Mouse (Mus musculus) intestine, embryonic 16.5 days (tissue): Measurements from ENCODE around the gene Ccnt1. TPM values are rescaled to one million over a fixed set of nuclear protein-coding genes. Genes with fewer than 3 reads are reported as not detected.

Source experiments
- ATAC-seq: fragments of 200-750 bp; cut with Nextera tagmentation; 2 replicates; pipeline ENCODE4 v1.8.0; 2017; ENCODE audit warnings: moderate TSS enrichment, moderate library complexity
- H3K27ac ChIP-seq: fragments of 300-500 bp; sonication (generic); 2 replicates; pipeline ENCODE4 v1.5.1; 2014; ENCODE audit warnings: mild to moderate bottlenecking, low read length
- H3K27me3 ChIP-seq: fragments of 300-500 bp; sonication (generic); replicated peaks from 2 replicates; pipeline ENCODE4 v1.6.1; 2014; ENCODE audit warnings: low read length, control low read depth, mixed read lengths; ENCODE audit not compliant: control insufficient read depth, insufficient read depth
- H3K36me3 ChIP-seq: fragments of 300-500 bp; sonication (generic); 2 replicates; pipeline ENCODE4 v1.6.1; 2014; ENCODE audit warnings: low read length, control low read depth; ENCODE audit not compliant: control insufficient read depth, insufficient read depth
- H3K4me1 ChIP-seq: fragments of 300-500 bp; sonication (generic); 2 replicates; pipeline ENCODE4 v1.6.1; 2014; ENCODE audit warnings: low read length, control low read depth, mixed read lengths; ENCODE audit not compliant: control insufficient read depth, insufficient read depth
- H3K4me2 ChIP-seq: fragments of 300-500 bp; sonication (generic); 2 replicates; pipeline ENCODE4 v1.6.1; 2014; ENCODE audit warnings: low read depth, low read length, control low read depth
- H3K4me3 ChIP-seq: fragments of 300-500 bp; sonication (generic); 2 replicates; pipeline ENCODE4 v1.5.1; 2014; ENCODE audit warnings: mild to moderate bottlenecking, low read length
- H3K9ac ChIP-seq: fragments of 300-500 bp; sonication (generic); 2 replicates; pipeline ENCODE4 v1.6.1; 2014; ENCODE audit warnings: low read depth, low read length
- H3K9me3 ChIP-seq: fragments of 300-500 bp; sonication (generic); 2 replicates; pipeline ENCODE4 v1.6.1; 2016; ENCODE audit warnings: low read length, control low read depth; ENCODE audit not compliant: control insufficient read depth
- WGBS: fragments of 180-500 bp; shearing (Covaris S2); extraction: QIAGEN DNeasy Blood & Tissue Kit; methylation state at CpG from one replicate; pipeline ENCODE4 v1.1.7; 2014; 5-methylcytosine and 5-hydroxymethylcytosine counted together
- polyA plus RNA-seq: library from polyadenylated mRNA; unstranded; fragments of >200 nt; fragmentation: Nextera tagmentation; extraction: Ambion mirVana; gene quantifications from 2 replicates; pipeline ENCODE4 v1.2.1, GENCODE M21; 2015

The Ccnt1 gene
- 41.2 and 43.7 TPM in 2 replicates for polyA plus RNA-seq

DNA sequence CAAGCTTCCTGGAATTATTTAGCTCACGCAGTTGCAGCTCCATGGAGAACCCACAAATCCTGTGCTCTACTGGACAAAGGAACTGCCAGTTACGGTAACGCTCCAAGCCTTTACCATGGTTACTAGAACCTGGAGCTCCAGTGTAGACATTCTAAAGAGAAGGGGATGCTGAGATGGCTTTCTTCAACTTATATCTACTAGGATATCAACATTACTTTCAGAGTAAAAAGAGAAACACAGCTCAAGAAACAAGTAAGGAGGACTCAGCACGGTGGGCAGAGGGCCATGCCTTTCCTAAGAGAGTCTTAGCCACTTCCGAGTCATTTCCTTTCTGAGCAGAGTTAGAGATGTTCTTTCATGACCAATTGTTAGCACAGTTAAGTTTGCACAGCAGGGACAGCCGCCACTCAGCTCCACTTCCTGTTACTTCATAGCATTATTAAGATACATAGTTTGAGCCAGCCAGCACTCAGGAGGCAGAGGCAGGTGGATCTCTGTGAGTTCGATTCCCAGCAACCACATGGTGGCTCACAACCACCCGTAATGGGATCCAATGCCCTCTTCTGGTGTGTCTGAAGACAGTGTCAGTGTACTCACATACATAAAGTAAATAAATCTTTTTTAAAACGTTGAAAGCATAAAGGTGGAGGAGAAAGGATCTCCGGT, at the start of gene Ccnt1, which contains the start of gene 4930415O20Rik:
Ccnt1 (minus strand) TSS at position 51 of the 666 bp plus-strand sequence.
4930415O20Rik (plus strand) TSS at position 132 of the 666 bp plus-strand sequence.
- Histone ChIP-seq H3K27me3 (no peaks in the 10 kb centered on the region), H3K4me1 (peaks cover 9% of the 10 kb centered on the region), H3K4me3 (no peak within 1 kb of the TSS), H3K27ac (no peak within 1 kb of the TSS), H3K4me2 (no peak within 1 kb of the TSS), H3K9me3 (no peaks in the 10 kb centered on the region), H3K9ac (no peak within 1 kb of the TSS), H3K36me3 (no peaks in the 10 kb centered on the region)
- ATAC-seq, result no peak
- 80% methylated on average over 10 of the region's 10 CpGs for WGBS

DNA sequence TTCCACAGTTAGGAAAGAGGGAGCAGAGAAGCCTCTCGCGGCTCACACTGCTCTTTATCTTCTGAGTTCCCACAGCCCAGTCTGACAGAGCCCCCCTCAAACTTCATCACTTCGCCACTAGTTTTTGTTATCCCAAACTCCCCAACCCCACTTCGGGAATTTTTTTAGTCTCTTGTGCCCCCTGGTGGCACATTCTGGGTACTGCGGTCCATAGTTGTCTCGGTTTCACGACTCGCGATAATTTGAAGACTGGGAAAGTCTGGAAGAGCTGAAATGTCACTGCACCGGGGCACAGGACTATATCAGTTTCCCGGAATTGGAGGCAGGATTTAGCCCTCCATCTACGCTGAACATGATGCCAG, 46.4 kb upstream of the Ccnt1 start:
- no peaks in the 10 kb centered on the region for H3K36me3 ChIP-seq
- H3K4me1 ChIP-seq, result peaks cover 7% of the 10 kb centered on the region
- no peak overlapping the region; the same call in 1 of the 2 replicates for H3K27ac ChIP-seq
- H3K9me3 ChIP-seq, result no peaks in the 10 kb centered on the region
- peak overlapping the region; percentile 43 for H3K4me2 ChIP-seq
- 1% methylated on average over 12 of the region's 12 CpGs for WGBS
- H3K27me3 ChIP-seq, result no peaks in the 10 kb centered on the region
- peak overlapping the region; percentile 63; the same call in 1 of the 2 replicates for H3K9ac ChIP-seq
- ATAC-seq, result peak; percentile 21
- H3K4me3 ChIP-seq, result peak overlapping the region; percentile 21

DNA sequence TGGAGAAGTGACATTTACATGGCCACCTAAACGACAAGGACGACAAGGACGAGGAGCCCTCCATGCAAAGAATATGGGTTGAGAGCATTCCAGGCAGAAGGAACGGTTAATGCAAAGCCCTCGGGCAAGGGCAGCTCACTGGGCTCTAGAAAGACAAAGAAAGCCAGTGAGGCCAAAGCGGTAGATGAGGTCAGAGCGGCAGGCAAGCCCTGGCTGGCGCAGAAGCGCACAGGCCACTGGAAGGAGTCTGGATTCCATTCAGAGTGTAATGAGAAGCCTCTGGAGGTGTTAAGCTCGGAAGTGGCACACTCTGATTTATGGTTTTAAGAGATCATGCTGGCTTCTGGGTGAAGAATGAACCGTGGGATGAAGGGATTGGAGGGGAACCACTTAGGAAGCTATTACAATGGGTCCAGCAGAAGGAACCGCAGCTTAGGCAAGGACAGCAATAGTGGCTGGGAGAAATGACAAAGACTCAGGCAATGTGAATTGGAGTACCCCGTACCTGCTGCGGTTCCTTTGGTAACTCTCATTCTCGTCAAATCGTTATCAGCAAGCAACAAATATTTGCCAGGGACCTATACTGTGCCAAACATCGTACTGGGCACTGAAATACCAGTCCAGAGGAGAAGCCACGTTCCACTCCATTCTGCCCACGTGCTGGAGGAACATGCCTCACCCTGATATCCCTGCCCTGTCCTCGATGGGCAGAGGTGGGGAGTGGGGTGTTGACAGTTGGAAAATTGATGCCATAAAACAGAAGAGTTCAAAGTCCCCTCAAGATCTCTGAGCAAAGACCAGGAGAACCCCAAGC, 45.8 kb upstream of the Ccnt1 start:
- Histone ChIP-seq H3K4me3 (peak overlapping the region; percentile 36), H3K9ac (peak overlapping the region; percentile 63), H3K9me3 (no peaks in the 10 kb centered on the region), H3K27ac (peak overlapping the region; percentile 85), H3K4me2 (peak overlapping the region; percentile 43), H3K4me1 (peaks cover 7% of the 10 kb centered on the region), H3K36me3 (no peaks in the 10 kb centered on the region), H3K27me3 (no peaks in the 10 kb centered on the region)
- ATAC-seq, result peak; percentile 88
- WGBS, result 34% methylated on average over 20 of the region's 20 CpGs

- Histone ChIP-seq H3K9me3 (no peaks in the 10 kb centered on the region), H3K9ac (no peak overlapping the region), H3K27ac (peak overlapping the region; percentile 50; the same call in 1 of the 2 replicates), H3K36me3 (no peaks in the 10 kb centered on the region), H3K4me1 (peaks cover 7% of the 10 kb centered on the region), H3K4me2 (peak overlapping the region; percentile 32; the same call in 1 of the 2 replicates), H3K27me3 (no peaks in the 10 kb centered on the region), H3K4me3 (peak overlapping the region; percentile 36; the same call in 1 of the 2 replicates)
- WGBS, result 66% methylated on average over 6 of the region's 6 CpGs
- ATAC-seq, result no peak
Measured at GRCm38 (mm10) chr15:98615751-98616150, 45.0 kb upstream of the Ccnt1 start.

DNA sequence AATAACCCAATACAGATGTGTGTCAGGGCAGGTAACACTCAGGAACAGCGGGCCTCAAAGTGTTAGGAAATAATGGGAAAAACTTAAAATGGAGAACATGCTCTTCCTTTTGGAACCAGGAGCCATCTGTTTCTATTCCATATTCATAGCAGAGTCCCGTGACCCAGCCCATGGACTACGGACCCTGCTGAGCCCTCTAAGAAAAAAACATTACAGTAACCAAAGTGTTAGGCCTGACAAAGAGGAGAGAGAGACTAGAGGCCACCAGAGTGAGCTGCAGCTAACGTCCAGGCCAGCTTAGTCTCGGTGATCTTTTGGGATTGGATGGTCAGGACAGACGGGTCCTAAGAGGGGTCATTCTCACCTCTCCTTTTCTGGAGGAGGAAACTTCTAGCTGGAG, 44.2 kb upstream of the Ccnt1 start:
- WGBS, result 38% methylated on average over 6 of the region's 6 CpGs
- Histone ChIP-seq H3K4me2 (0 out of 2 replicates have a peak overlapping the region, but pooled peaks have one; percentile 1), H3K4me1 (peaks cover 10% of the 10 kb centered on the region), H3K36me3 (no peaks in the 10 kb centered on the region), H3K4me3 (no peak overlapping the region), H3K27ac (peak overlapping the region; percentile 50), H3K9ac (no peak overlapping the region; the same call in 1 of the 2 replicates), H3K27me3 (no peaks in the 10 kb centered on the region), H3K9me3 (no peaks in the 10 kb centered on the region)
- ATAC-seq, result peak; percentile 67

- H3K4me2 ChIP-seq, result no peak overlapping the region
- no peak overlapping the region for H3K4me3 ChIP-seq
- H3K36me3 ChIP-seq, result no peaks in the 10 kb centered on the region
- 0 out of 2 replicates have a peak overlapping the region, but pooled peaks have one; percentile 5 for H3K9ac ChIP-seq
- no peaks in the 10 kb centered on the region for H3K27me3 ChIP-seq
- H3K4me1 ChIP-seq, result peaks cover 10% of the 10 kb centered on the region
- 40% methylated on average over 9 of the region's 9 CpGs for WGBS
- peak overlapping the region; percentile 50 for H3K27ac ChIP-seq
- no peaks in the 10 kb centered on the region for H3K9me3 ChIP-seq
- no peak for ATAC-seq
Measured at GRCm38 (mm10) chr15:98614551-98614950, 43.8 kb upstream of the Ccnt1 start.

DNA sequence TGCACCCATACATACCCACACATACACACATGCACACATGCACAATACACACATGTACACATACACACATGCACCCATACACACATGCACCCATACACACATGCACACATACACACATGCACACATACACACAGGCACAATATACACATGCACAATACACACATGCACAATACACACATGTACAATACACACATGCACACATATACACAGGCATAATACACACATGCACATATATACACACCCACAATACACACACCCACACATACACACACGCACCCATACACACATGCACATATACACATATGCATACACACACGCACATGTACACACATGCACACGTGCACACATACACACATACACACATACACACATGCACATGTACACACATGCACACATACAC, 41.5 kb upstream of the Ccnt1 start:
- H3K4me2 ChIP-seq, result no peak overlapping the region
- no peaks in the 10 kb centered on the region for H3K27me3 ChIP-seq
- H3K9me3 ChIP-seq, result no peaks in the 10 kb centered on the region
- WGBS, result 96% methylated on average over 3 of the region's 3 CpGs
- H3K4me1 ChIP-seq, result peaks cover 19% of the 10 kb centered on the region
- H3K36me3 ChIP-seq, result no peaks in the 10 kb centered on the region
- ATAC-seq, result no peak
- H3K9ac ChIP-seq, result no peak overlapping the region
- no peak overlapping the region for H3K27ac ChIP-seq
- H3K4me3 ChIP-seq, result no peak overlapping the region

DNA sequence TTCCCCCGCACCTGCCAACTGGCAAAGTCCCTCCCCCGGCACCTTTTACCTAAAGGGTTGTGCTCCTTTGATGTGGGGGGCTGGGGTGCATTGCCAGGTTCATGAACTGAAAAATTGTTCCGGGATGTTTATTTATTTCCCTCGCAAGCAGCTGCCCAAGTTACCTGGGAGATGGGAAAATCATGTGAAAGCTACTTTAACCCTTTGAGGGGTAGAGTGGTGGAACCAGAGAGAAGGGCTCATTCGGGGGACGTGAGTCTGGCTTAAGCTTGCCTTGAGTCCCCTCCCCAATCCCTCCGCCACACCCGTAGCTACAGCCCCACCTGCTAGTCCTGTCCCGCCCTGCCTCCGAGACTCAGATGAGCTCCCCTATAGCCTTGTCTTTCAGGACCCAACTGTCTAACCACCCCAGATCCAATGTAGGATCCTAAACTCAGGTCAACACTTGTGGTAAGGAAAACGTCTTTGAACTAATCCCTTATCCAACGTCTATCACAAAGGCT, 39.5 kb upstream of the Ccnt1 start:
- Histone ChIP-seq H3K27ac (peak overlapping the region; percentile 94), H3K4me2 (peak overlapping the region; percentile 81), H3K9ac (peak overlapping the region; percentile 90), H3K36me3 (no peaks in the 10 kb centered on the region), H3K27me3 (no peaks in the 10 kb centered on the region), H3K4me1 (peaks cover 33% of the 10 kb centered on the region), H3K4me3 (peak overlapping the region; percentile 79), H3K9me3 (no peaks in the 10 kb centered on the region)
- ATAC-seq, result peak; percentile 19
- WGBS, result 4% methylated on average over 12 of the region's 12 CpGs
